Mouse (Mus musculus) adrenal gland, adult (tissue): ENCODE measurements around the gene Ripor2.
A peak's percentile ranks its signal among the peaks of the same experiment; 100 is the strongest.
"Not testable (repeated sequence)": the region's sequence is repeated elsewhere in the genome, so short reads cannot be mapped to it uniquely, and the experiment has no call there.

Experiments used
- DNase-seq, 2 experiments: peaks; one replicate each; pipeline ENCODE4 v3.0.0; 2022 to 2023; ENCODE audit warnings: low spot score in 1 of 2; ENCODE audit not compliant: inconsistent age in 2 of 2

Gene Ripor2

GRCm38 (mm10) chr13:24759451-24759850, 177.5 kb downstream of the Ripor2 start:
- no peak for DNase-seq

GRCm38 (mm10) chr13:24760351-24760870, 178.4 kb downstream of the Ripor2 start:
- DNase-seq: no peak

- no peak for DNase-seq
Observed at GRCm38 (mm10) chr13:24761083-24761402, 179.1 kb downstream of the Ripor2 start.

GRCm38 (mm10) chr13:24761403-24762227, 179.6 kb downstream of the Ripor2 start, which contains the start of gene Gmnn:
Gene Gmnn (minus strand): TSS chr13:24761923.
- DNase-seq: peak; percentile 92 to 96

GRCm38 (mm10) chr13:24762254-24762653, 180.3 kb downstream of the Ripor2 start:
- DNase-seq: no peak

- not testable (repeated sequence) for DNase-seq
Observed at GRCm38 (mm10) chr13:24767809-24768208, 185.8 kb downstream of the Ripor2 start.

- not testable (repeated sequence) for DNase-seq
Observed at GRCm38 (mm10) chr13:24771482-24771881, 189.5 kb downstream of the Ripor2 start.

GRCm38 (mm10) chr13:24776146-24776844, 194.3 kb downstream of the Ripor2 start:
- peak; percentile 53 to 82 for DNase-seq

- no peak for DNase-seq
Observed at GRCm38 (mm10) chr13:24778026-24778425, 196.0 kb downstream of the Ripor2 start.

- DNase-seq: no peak
Observed at GRCm38 (mm10) chr13:24778706-24779380, 196.9 kb downstream of the Ripor2 start.

- DNase-seq: peak; percentile 81 to 93
Observed at GRCm38 (mm10) chr13:24781916-24782315, 199.9 kb downstream of the Ripor2 start.
